8 mouse cellular contexts compared by ENCODE assay signal in the genomic region with DNA sequence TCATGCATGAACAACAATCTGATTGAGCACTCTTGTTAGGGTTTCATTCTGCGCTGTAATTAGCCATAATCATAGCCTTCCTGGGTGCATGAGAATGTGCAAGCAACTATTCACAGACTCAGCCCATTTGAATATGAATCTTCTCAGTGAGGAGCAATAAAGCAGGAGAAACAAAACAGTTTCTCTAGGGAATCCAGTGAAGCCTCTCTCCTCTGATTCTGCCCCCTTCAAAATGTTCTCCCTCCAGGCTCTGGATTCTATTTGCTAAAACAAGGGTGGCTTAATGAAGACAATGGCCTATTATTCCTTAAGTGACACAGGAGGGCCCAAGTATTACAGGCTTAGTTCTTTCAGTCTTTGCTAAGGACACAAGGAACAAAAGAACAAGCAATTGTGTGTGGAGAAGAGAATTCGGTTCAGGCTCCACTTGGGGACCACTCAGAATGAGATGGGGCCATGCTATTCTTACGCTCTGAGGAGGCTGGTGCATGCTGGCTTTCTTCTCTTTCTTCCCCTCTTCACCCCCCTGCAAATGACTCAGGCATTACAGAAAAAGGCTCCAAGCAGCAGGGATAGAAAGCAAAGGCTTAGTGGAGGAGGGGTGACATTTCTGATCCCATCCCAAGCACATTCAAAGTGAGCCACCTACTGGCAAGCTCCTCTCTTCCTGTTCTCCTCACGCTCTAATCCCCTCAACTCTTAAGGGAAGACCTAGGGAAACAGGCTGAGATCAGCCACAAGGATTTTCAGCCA.
DNase-seq lines count a peak whose midpoint lies in the region; ATAC-seq lines count a peak whose summit lies in the region.

No protein-coding gene starts in this region.

- H3K27me3 ChIP-seq in intestine, embryonic 15.5 days (replicated peaks) = no peaks in the 10 kb centered on the region; the same call in 1 of the 2 replicates
- H3K27me3 ChIP-seq in midbrain, embryonic 11.5 days (ENCODE audit: control insufficient read depth, insufficient read depth, low read length) = no peaks in the 10 kb centered on the region

- H3K4me1 ChIP-seq in intestine, embryonic 15.5 days (replicated peaks) = no peaks in the 10 kb centered on the region
- peaks cover 16% of the 10 kb centered on the region for H3K4me1 ChIP-seq in midbrain, embryonic 11.5 days (ENCODE audit: control insufficient read depth, insufficient read depth, low read length)

- no peak overlapping the region for H3K27ac ChIP-seq in intestine, embryonic 15.5 days
- peak overlapping the region; percentile 60; the same call in 1 of the 2 replicates for H3K27ac ChIP-seq in midbrain, embryonic 11.5 days (ENCODE audit: low read depth, low read length)

- H3K36me3 ChIP-seq in intestine, embryonic 15.5 days = no peaks in the 10 kb centered on the region
- no peaks in the 10 kb centered on the region for H3K36me3 ChIP-seq in midbrain, embryonic 11.5 days (ENCODE audit: control insufficient read depth, insufficient read depth, low read length)

- ATAC-seq in common myeloid progenitor, adult 5-6 weeks (replicated peaks; ENCODE audit: low read depth, poor library complexity, severe bottlenecking) = peak; percentile 22; the same call in 1 of the 2 replicates
- ATAC-seq in intestine, embryonic 15.5 days = 0 out of 2 replicates have a peak, but pooled peaks have one; percentile 34
- ATAC-seq in midbrain, embryonic 11.5 days (ENCODE audit: low FRiP score) = peak; percentile 95
- no peak for ATAC-seq in inflammation-experienced regulatory T-cells, adult 6 months

- H3K4me2 ChIP-seq in intestine, embryonic 15.5 days (replicated peaks) = no peak overlapping the region
- no peak overlapping the region for H3K4me2 ChIP-seq in midbrain, embryonic 11.5 days

- WGBS in intestine, embryonic 15.5 days = 31% methylated on average over 4 of the region's 4 CpGs
- 5% methylated on average over 4 of the region's 4 CpGs for WGBS in midbrain, embryonic 11.5 days

- H3K9me3 ChIP-seq in intestine, embryonic 15.5 days = no peaks in the 10 kb centered on the region
- H3K9me3 ChIP-seq in midbrain, embryonic 11.5 days (ENCODE audit: control insufficient read depth, low read length) = no peaks in the 10 kb centered on the region

- H3K4me3 ChIP-seq in intestine, embryonic 15.5 days (replicated peaks) = no peak overlapping the region
- H3K4me3 ChIP-seq in midbrain, embryonic 11.5 days (ENCODE audit: low read depth, low read length) = no peak overlapping the region

- intact Hi-C loops in gastrocnemius, postnatal 14 days (cut with DNase I; ENCODE audit: low total_unique reads) = loop anchor here (10.0 kb wide), 1 partner anchor 420 kb away; no protein-coding TSS in a partner anchor

- H3K9ac ChIP-seq in intestine, embryonic 15.5 days = no peak overlapping the region
- H3K9ac ChIP-seq in midbrain, embryonic 11.5 days (ENCODE audit: low read length) = no peak overlapping the region

- peak; percentile 81 to 92 for DNase-seq in adrenal gland, adult (ENCODE audit: inconsistent age in 2 of 2, low spot score in 1 of 2)
- DNase-seq in gastrocnemius, postnatal 14 days = peak; percentile 15
- peak; percentile 28 to 78 for DNase-seq in left cerebral cortex, adult 8-10 months (ENCODE audit: low spot score in 2 of 2)
- DNase-seq in midbrain, embryonic 11.5 days (ENCODE audit: low spot score, missing footprints) = peak; percentile 95
- peak; percentile 56 for DNase-seq in skeletal muscle tissue, adult 2 months (ENCODE audit: low read depth, low spot score)

Comparison
In these comparisons a context has a peak if more than half of its experiments do, and no peak if none do; other contexts are left out.
1. DNase-seq: peak in every context shown above with its lines; median percentile 95 in midbrain, embryonic 11.5 days; 86 in adrenal gland, adult; 56 in skeletal muscle tissue, adult 2 months; 53 in left cerebral cortex, adult 8-10 months; 15 in gastrocnemius, postnatal 14 days.